Mouse (Mus musculus) bone marrow, adult 2 months (tissue): ENCODE measurements around the gene Prr29.

ENCODE experiments used
- CTCF ChIP-seq: fragments of 200-500 bp; IDR thresholded peaks from 2 replicates; pipeline ENCODE4 v1.5.1; 2011; ENCODE audit warnings: low read length, control low read depth; ENCODE audit not compliant: control insufficient read depth, insufficient read depth
- POLR2A ChIP-seq: fragments of 200-500 bp; IDR thresholded peaks from 2 replicates; pipeline ENCODE4 v1.6.1; 2011; ENCODE audit warnings: low read depth, mild to moderate bottlenecking, control low read depth, low read length, borderline replicate concordance; ENCODE audit not compliant: control insufficient read depth

- TF ChIP-seq POLR2A, result no peak
- TF ChIP-seq CTCF, result no peak; the same call in 1 of the 2 replicates
Measured at GRCm38 (mm10) chr11:106318406-106319366, 46.6 kb upstream of the Prr29 start.
